8 mouse cellular contexts compared by ENCODE assay signal in the genomic region with DNA sequence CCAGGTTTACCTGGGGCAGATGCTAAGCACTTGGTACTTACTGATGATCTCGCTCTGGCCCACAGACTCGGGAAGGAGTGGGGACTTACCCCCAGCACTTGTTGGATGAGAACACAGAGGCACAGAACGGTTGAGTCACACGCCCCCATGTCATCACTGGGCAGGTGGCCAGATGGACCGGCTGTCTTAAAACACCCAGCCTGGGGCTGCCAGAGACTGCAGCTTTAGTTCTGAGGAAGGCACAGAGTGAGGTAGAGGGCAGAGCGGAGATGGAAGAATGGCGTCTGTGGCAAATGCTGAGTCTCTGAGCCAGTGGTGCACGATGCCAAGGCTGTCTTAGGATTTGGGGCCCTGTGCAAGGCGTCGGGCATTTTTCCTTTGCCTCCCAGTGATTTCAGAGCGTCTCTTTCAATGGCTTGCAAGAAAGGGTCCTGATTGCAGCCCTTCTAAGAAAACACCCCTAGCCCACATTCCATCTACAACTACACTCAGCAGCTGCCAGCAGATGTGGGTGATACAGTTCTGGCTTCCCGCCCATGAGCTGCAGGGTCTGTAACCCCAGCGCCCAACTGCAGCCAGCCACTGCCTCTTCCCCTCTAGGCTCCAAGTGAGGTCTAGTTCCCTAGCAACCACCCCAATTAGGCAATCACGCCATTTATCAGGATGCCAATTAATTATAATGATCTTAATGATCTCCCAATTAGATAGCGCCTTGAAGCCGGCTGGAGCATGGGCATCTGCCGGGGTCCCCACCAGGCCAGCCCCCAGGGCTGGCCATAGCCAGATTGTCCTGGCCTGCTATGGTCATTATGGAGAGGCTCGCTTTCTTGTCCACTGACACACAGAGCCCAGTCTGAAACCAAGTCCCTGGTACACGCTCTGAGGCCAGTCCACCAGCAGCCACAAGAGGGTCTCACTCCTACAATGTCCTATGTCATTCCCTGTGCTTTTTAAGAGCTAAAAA. TPM values are rescaled to one million over a fixed set of nuclear protein-coding genes. Genes with fewer than 3 reads are reported as not detected.
DNase-seq lines count a peak whose midpoint lies in the region; ATAC-seq and TF ChIP-seq lines count a peak whose summit lies in the region.

No protein-coding gene starts in this region.

- no peak overlapping the region for H3K9ac ChIP-seq in midbrain, embryonic 14.5 days (replicated peaks; ENCODE audit: low read length)

- no peak for TF ChIP-seq CTCF in Patski (IDR thresholded peaks at IDR 0.05)

- peak; percentile 77 for DNase-seq in Patski (ENCODE audit: low read depth, low spot score)
- DNase-seq in cerebellum, adult 9-10 months: peak; percentile 25
- DNase-seq in frontal cortex, postnatal 10 days (ENCODE audit: low spot score in 2 of 2): peak; percentile 75 to 83
- peak; percentile 82 to 84 for DNase-seq in heart, postnatal 36 days
- peak; percentile 90 to 92 for DNase-seq in left cerebral cortex, adult 18-20 months (ENCODE audit: low spot score in 2 of 2)
- DNase-seq in midbrain, embryonic 14.5 days: peak; percentile 66
- DNase-seq in telencephalon, adult 2 months (ENCODE audit: low read depth, low spot score): peak; percentile 79
- DNase-seq in thymus, postnatal 36 days: no peak

- WGBS in midbrain, embryonic 14.5 days: 58% methylated on average over 19 of the region's 19 CpGs

- H3K9me3 ChIP-seq in midbrain, embryonic 14.5 days (ENCODE audit: control insufficient read depth, low read length): no peaks in the 10 kb centered on the region

- peaks cover 42% of the 10 kb centered on the region for H3K4me1 ChIP-seq in midbrain, embryonic 14.5 days (ENCODE audit: control insufficient read depth, insufficient read depth, low read length)

- no peak for ATAC-seq in Patski
- ATAC-seq in midbrain, embryonic 14.5 days (ENCODE audit: low FRiP score, low TSS enrichment): no peak

- H3K4me3 ChIP-seq in midbrain, embryonic 14.5 days (replicated peaks; ENCODE audit: low read depth, low read length): no peak overlapping the region

- peak overlapping the region; percentile 49; the same call in 1 of the 2 replicates for H3K27ac ChIP-seq in midbrain, embryonic 14.5 days (replicated peaks; ENCODE audit: low read depth, low read length)

- in situ Hi-C loops in Patski (cut with MboI; ENCODE audit: low pct_unique_long_range_greater_than_20kb): loop anchor here (5.0 kb wide), 2 partner anchors 44 to 206 kb away; no protein-coding TSS in a partner anchor

- H3K27me3 ChIP-seq in Patski: peaks cover 4% of the 10 kb centered on the region
- H3K27me3 ChIP-seq in midbrain, embryonic 14.5 days (ENCODE audit: control insufficient read depth, insufficient read depth, low read length): no peaks in the 10 kb centered on the region

- CTCF ChIA-PET in Patski (lab: Charles Lee): interaction anchor here (1.0 kb wide), 1 partner anchor 43 kb away, joined by 3 read pairs; no protein-coding TSS in a partner anchor

- POLR2A ChIA-PET in Patski (lab: Charles Lee): interaction anchor here (0.5 kb wide), 2 partner anchors 11 to 190 kb away, joined by 3 read pairs; no protein-coding TSS in a partner anchor

- H3K36me3 ChIP-seq in midbrain, embryonic 14.5 days (ENCODE audit: control insufficient read depth, insufficient read depth, low read length): no peaks in the 10 kb centered on the region

- peak overlapping the region; percentile 96 for H3K4me2 ChIP-seq in midbrain, embryonic 14.5 days (ENCODE audit: low read length)

- intact Hi-C loops in heart, postnatal 36 days (cut with DNase I): no loop called here

RNA-seq across cellular contexts. Expression of gene Sulf2, which starts 3.7 kb away (rescaled TPM):
- polyA plus RNA-seq in Patski (2021): 31.6 TPM
- 10 to 100 TPM; 37.9 to 42.1 TPM for total RNA-seq in heart, postnatal 36 days (2021)
- 10 to 100 TPM; 71.3 to 81.2 TPM for total RNA-seq in left cerebral cortex, adult 18-20 months (2021)
- polyA plus RNA-seq in midbrain, embryonic 14.5 days (2014; fragmentation: Nextera tagmentation; extraction: Ambion mirVana): 90.9 and 93.8 TPM in 2 replicates

Comparison
In these comparisons a context has a peak if more than half of its experiments do, and no peak if none do; other contexts are left out.
1. DNase-seq: peak in Patski (single experiment), cerebellum, adult 9-10 months (single experiment), frontal cortex, postnatal 10 days (2 of 2), heart, postnatal 36 days (2 of 2), left cerebral cortex, adult 18-20 months (2 of 2), midbrain, embryonic 14.5 days (single experiment) and telencephalon, adult 2 months (single experiment); none in thymus, postnatal 36 days (0 of 2).